Mouse (Mus musculus): ENCODE data around the gene Rabggtb.

Gene Rabggtb

GRCm38 (mm10) chr3:153921147-153921910 lies 8.5 kb upstream of the Rabggtb start:
- in situ Hi-C loops (cut with MboI), result no loop called here

- in situ Hi-C loops (cut with MboI), result no loop called here
Measured at GRCm38 (mm10) chr3:153917200-153917599, 4.4 kb upstream of the Rabggtb start.

- in situ Hi-C loops (cut with MboI), result no loop called here
Measured at GRCm38 (mm10) chr3:153913510-153914243, 868 bp upstream of the Rabggtb start.

- in situ Hi-C loops (cut with MboI), result no loop called here
Measured at GRCm38 (mm10) chr3:153911882-153912440, 848 bp downstream of the Rabggtb start.

DNA sequence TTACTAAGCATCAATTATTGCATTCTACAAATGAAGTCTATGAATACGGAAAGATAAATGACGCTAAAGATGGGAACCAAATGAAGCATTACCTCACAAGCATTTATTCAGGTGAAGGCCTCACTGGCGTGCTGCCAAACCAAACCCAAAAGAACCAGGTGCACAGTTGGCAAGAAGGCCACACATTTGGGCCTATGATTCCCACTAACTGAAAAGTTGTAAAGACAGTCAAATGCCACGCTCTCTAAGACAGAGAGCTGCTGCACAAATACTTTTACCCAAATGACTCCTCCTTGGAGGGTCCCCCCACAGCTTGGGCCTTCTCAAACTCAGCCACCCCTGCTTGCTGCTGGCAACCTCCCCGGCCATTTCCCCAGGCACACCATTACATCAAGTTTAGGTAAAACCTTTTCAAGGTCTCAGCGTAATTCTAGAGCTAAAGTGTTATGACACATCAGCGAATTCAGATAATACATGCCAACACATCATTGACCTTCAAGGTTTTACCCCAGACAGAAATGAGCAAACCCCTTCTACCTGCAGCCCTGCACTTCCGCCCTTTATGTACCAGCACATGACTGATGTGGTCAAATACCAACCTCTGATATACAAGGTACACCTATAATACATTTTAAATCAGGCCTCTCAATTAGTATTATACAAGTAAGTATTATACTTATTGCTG lies 1.5 kb downstream of the Rabggtb start:
- in situ Hi-C loops (cut with MboI), result no loop called here

GRCm38 (mm10) chr3:153910489-153910888 lies 2.3 kb downstream of the Rabggtb start:
- in situ Hi-C loops (cut with MboI), result no loop called here

DNA sequence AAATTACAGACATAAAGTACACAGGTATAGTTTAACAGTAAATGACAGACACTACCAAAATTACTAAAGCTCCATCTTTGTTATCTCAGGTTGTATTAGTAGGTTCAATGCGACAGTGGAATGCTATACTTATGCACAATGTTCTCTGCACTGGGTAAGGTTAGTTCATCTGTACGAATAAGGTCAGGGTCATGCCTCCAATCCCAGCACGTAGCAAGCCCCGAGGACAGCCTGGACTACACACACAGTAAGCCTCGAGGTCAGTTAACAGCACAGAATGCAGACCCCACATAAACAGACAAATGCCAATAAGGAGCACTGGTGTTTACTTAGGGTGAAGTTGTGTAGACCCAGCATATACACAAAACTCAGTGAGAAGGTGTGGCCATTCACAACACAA lies 3.9 kb downstream of the Rabggtb start:
- in situ Hi-C loops (cut with MboI), result no loop called here

DNA sequence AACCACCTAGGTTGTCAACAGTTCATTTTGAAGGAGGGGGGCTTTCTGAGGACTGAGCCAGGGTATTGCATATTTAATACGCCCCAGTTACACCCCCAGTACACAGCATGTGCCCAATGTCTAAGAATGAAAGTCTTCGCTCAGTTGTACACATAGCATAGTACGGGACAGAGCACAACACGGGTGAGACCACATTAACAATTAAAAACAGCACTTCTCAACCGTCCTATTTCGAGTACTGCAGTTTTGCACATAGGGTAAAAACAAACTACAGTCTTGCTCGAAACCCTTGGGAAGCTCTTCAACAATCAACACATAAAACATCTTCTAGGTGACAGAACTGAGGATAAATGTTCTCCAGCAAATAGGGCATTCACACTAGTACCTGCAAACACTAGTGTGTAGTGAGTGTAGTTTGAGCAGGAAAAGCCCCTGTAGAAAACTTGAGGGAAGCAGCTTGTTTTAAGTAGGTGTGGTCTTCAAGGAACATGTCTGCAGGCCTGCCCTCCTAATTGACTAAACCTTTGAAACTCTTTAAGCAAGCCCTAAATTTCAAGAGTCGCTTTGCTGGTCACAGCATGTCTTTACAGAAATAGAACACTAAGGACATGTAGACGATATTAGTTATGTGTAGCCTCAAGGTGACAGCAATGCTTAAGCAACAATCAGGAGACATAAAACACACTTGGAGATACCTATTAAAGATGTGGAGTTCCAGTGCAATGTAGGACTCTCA lies 6.5 kb downstream of the Rabggtb start, which contains the start of gene Msh4:
TSS of gene Msh4 (minus strand) at position 3 of the 736 bp plus-strand sequence.
- in situ Hi-C loops (cut with MboI), result no loop called here

GRCm38 (mm10) chr3:153905251-153906135 lies 7.3 kb downstream of the Rabggtb start:
- in situ Hi-C loops (cut with MboI), result no loop called here

- in situ Hi-C loops (cut with MboI), result no loop called here
Measured at GRCm38 (mm10) chr3:153904586-153904985, 8.2 kb downstream of the Rabggtb start.

DNA sequence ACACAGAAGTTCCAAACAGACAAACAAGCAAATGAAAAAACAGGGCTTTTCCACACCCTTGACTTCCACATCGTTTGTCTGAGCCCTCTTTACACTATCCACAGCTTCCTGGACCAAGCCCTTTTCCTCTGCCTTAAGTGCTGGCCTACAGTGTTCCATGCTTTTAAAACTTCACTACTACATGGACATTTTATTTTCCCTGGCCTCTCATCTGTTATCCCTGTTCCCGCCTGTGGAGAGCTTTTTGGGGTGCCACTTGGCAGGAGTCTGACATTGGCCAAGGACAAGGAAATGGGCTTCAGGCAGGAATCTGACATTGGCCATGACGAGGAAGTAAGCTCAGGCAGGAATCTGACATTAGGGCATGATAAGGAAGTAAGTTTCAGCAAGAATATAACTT lies 10.2 kb downstream of the Rabggtb start:
- in situ Hi-C loops (cut with MboI), result no loop called here

GRCm38 (mm10) chr3:153901904-153902303 lies 10.9 kb downstream of the Rabggtb start:
- in situ Hi-C loops (cut with MboI), result no loop called here

DNA sequence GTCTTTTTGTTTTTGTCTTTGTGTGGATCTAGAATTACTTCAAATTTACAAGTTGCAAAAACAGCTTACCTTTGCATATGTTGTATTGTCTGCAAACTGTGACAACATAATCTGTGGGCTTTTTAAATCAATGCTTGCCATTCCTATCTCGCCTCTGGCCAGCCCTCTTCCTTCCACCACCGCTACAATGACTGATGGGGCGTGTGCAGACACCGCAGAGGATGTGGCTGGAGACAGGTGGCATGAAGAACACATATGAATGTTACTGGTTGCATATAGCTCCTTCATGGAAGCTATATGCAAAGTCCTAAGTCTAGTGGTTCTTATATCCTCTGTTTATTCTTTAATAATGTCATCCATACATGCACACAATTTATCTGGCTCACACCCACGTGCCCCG lies 15.6 kb downstream of the Rabggtb start:
- in situ Hi-C loops (cut with MboI), result no loop called here

- in situ Hi-C loops (cut with MboI), result no loop called here
Measured at GRCm38 (mm10) chr3:153895454-153895853, 17.4 kb downstream of the Rabggtb start.

GRCm38 (mm10) chr3:153889188-153889781 lies 23.5 kb downstream of the Rabggtb start:
- in situ Hi-C loops (cut with MboI), result no loop called here

DNA sequence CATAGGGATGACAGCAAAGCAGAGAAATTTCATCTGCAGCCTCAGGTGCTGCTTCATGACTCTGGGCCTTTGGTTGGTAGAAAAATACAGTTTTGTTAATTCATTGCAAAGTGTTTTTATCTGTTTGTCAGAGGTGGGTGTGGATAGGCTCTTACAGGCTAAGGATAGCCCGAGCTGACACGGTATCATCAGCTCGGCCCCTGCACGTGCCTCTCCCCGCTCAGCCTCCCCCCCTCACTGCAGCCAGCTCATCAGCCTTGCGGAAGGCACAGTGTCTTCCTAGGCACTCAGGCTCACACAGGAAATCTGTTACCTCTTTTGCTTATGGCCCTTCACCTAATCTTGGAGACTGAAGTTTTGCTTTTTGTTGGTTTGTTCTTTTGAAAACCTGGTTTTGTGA lies 24.7 kb downstream of the Rabggtb start:
- in situ Hi-C loops (cut with MboI), result no loop called here

- in situ Hi-C loops (cut with MboI), result no loop called here
Measured at GRCm38 (mm10) chr3:153886296-153886695, 26.5 kb downstream of the Rabggtb start.

- in situ Hi-C loops (cut with MboI), result no loop called here
Measured at GRCm38 (mm10) chr3:153871396-153871795, 41.4 kb downstream of the Rabggtb start.

- in situ Hi-C loops (cut with MboI), result no loop called here
Measured at GRCm38 (mm10) chr3:153867149-153868136, 45.4 kb downstream of the Rabggtb start.

Data from mature B cell (primary cell).